Mouse (Mus musculus) spleen, adult 2 months (tissue): ENCODE data around the gene Cmtm1.

Experiments
- CTCF ChIP-seq: fragments of 200-500 bp; IDR thresholded peaks from 2 replicates; pipeline ENCODE4 v1.5.1; 2011; ENCODE audit warnings: mild to moderate bottlenecking, inconsistent platforms; ENCODE audit not compliant: insufficient read depth, insufficient read length, insufficient replicate concordance; ENCODE audit errors: extremely low read depth
- POLR2A ChIP-seq: fragments of 200-500 bp; IDR thresholded peaks from 2 replicates; pipeline ENCODE4 v1.6.1; 2011; ENCODE audit warnings: low read depth, low read length, inconsistent platforms

DNA sequence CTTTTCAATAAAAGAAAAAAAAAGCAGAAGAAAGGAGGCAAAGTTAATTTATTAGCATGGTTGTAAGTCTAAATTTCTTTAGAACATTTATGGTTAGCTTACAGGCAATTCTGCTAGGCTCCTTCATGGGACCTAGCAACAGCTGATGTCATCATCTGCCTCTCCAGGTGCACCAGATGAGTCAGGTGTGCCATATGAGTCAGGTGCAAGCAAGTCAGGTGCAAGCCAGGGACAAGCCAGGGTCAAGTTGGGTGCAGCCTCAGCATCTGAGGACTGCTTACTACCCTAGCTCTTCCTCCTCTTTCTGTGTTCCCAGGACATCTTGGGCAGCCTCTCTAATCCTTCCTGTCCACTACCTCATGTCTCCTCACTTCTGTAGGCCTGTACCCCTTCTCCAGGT, 41.6 kb downstream of the Cmtm1 start:
- TF ChIP-seq CTCF = no peak
- no peak for TF ChIP-seq POLR2A
